Mouse (Mus musculus): Measurements from ENCODE around the gene Bysl. TPM values are rescaled to one million over a fixed set of nuclear protein-coding genes. Genes with fewer than 3 reads are reported as not detected.

Bysl gene
- total RNA-seq, 2 experiments from 2014 or later: 18.4 to 19.1 TPM

- no peak for DNase-seq (ENCODE audit: extremely low spot score in 1 of 2, low spot score in 1 of 2)
Measured at GRCm38 (mm10) chr17:47595248-47596161, 15.8 kb downstream of the Bysl start.

GRCm38 (mm10) chr17:47594969-47595247 is 16.4 kb downstream of the Bysl start:
- DNase-seq (ENCODE audit: extremely low spot score in 1 of 2, low spot score in 1 of 2): no peak

DNA sequence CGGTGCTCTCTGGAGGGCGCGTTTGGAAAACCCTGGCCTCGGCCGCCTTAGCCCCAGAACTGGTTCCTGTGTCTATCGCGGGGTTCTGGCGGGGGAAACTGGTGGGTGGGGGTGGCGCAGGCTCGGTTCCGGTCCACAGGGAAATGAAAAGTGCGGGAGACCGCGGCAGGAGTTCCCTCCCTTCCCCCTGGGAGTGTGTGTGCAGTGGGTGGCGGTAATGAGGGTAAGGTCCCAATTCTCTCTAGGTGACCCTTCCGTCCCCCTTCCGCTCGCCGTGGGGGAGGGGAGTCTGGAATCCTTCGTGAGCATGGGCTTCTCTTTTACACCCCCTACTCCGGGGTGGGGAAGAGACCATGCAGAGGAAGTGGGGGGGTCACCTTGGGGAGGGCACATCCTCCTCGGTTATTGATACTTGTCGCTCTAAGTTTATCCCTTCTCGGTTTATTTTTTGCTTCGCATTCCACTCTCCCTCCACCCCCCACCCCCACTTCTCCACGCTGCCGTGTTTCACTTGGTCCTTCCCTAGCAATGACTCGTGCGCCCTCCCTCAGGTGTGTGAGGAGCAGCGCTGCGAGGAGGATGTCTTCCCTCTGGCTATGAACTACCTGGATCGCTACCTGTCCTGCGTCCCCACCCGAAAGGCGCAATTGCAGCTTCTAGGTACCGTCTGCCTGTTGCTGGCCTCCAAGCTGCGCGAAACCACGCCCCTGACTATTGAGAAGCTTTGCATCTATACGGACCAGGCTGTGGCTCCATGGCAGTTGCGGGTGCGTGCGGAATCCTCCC is 16.9 kb downstream of the Bysl start:
- DNase-seq (ENCODE audit: extremely low spot score in 1 of 2, low spot score in 1 of 2): peak in 1 of 2 experiments; percentile 26

GRCm38 (mm10) chr17:47593854-47594182 is 17.5 kb downstream of the Bysl start:
- no peak for DNase-seq (ENCODE audit: extremely low spot score in 1 of 2, low spot score in 1 of 2)

DNA sequence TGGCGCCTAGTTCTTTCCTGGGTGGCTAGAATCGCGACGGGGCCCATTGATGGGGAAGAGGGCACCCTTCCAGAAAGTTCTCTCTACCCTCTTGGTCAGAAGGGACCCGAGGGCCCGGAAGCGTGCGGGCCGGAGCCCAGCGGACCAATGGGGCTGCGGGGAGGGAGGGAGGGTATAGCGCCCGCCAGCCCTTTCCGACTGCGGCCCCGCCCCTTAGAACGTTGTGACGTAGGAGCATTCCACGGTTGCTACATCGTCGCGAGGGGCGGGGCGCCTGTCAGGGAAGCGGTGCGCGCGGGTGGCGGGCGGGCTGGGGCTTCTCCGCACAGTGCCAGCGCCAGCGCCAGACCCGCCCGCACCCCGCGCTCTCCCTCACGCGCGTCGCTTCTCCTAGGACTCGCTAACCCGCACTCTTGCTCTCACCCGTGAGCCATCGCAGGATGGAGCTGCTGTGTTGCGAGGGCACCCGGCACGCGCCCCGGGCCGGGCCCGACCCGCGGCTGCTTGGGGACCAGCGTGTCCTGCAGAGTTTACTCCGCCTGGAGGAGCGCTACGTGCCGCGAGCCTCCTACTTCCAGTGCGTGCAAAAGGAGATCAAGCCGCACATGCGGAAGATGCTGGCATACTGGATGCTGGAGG is 18.0 kb downstream of the Bysl start:
- peak; percentile 74 to 89 for DNase-seq (ENCODE audit: extremely low spot score in 1 of 2, low spot score in 1 of 2)

GRCm38 (mm10) chr17:47591073-47591472 is 20.2 kb downstream of the Bysl start:
- DNase-seq (ENCODE audit: extremely low spot score in 1 of 2, low spot score in 1 of 2): no peak

- no peak for DNase-seq (ENCODE audit: extremely low spot score in 1 of 2, low spot score in 1 of 2)
Measured at GRCm38 (mm10) chr17:47588517-47588916, 22.8 kb downstream of the Bysl start.

DNA sequence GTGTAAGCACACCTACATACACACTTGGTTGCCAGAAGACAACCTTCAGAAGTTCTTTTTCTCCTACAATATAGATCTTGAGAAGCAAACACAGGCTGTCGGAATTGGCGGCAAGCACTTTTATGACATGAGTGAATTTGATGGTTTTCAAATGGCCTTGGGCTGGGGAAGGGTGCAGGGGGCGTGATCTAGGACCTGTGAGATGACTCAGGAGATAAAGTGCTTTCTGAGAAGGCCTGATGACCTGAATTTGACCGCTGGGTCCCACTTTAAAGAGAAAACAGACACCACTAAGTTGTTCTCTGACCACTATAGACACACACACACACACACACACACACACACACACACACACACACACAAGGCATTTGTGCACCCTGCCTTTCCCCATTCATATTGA is 30.3 kb downstream of the Bysl start:
- DNase-seq (ENCODE audit: extremely low spot score in 1 of 2, low spot score in 1 of 2): no peak

DNA sequence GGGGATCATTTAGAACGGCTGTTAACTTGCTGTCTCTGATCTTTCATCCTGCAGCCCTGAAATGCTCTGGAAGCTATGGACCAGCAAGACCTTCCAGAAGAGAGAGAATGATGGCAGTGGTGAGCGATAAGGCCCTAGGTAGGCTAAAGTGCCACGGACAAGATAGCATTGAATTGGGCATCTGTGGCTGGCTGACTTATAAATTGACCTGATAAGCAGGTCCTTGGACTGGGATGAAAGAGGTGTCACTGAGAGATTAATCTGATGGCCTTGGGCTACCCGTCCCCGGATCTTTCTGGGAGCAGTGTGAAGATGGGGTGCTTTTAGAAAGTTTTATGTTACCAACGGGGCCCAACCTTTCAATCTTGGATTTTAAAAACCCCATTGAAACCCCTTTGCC is 32.6 kb downstream of the Bysl start:
- no peak for DNase-seq (ENCODE audit: extremely low spot score in 1 of 2, low spot score in 1 of 2)

- DNase-seq (ENCODE audit: extremely low spot score in 1 of 2, low spot score in 1 of 2): no peak
Measured at GRCm38 (mm10) chr17:47574830-47575229, 36.5 kb downstream of the Bysl start.

- DNase-seq (ENCODE audit: extremely low spot score in 1 of 2, low spot score in 1 of 2): no peak
Measured at GRCm38 (mm10) chr17:47574028-47574427, 37.3 kb downstream of the Bysl start.

GRCm38 (mm10) chr17:47572436-47572835 is 38.9 kb downstream of the Bysl start:
- DNase-seq (ENCODE audit: extremely low spot score in 1 of 2, low spot score in 1 of 2): no peak

- DNase-seq (ENCODE audit: extremely low spot score in 1 of 2, low spot score in 1 of 2): no peak
Measured at GRCm38 (mm10) chr17:47571621-47572020, 39.7 kb downstream of the Bysl start.

- DNase-seq (ENCODE audit: extremely low spot score in 1 of 2, low spot score in 1 of 2): no peak
Measured at GRCm38 (mm10) chr17:47568951-47569527, 42.3 kb downstream of the Bysl start.

DNA sequence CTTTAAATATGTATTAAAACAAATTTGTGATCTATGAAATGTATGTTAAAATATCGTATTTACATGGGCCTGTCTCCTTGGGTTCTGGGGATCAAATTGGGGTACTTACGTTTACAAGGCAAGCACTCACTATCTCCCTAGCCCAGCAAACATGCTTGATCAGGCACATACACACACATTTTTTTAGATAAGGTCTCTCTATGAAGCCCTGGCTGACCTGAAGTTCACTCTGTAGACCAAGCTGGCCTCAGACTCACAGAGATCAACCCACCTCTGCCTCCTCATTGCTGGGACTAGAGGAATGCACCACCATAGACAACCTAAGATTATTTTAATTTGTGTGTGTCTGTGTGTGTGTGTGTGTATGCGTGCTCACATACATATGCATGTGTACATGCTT is 42.9 kb downstream of the Bysl start:
- no peak for DNase-seq (ENCODE audit: extremely low spot score in 1 of 2, low spot score in 1 of 2)

DNA sequence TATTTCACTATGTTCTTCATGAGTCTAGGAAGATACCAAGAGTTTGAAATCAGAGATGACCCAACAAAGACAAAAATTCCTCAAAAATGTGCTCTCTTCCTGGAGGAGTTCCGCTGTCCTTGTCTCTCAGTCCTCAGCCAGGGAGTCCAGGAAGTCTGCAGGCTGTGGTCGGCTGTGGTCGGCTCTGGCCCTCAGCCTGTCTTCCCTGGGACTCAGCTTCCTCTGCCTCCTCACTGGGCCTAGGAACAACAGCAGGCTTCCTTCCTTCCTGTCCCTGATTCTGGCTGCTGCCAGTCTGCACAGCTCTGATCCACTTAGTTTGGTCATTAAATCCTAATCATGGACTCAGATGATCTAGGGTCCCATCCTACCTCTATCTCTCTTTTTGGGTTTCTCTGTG is 44.0 kb downstream of the Bysl start:
- DNase-seq (ENCODE audit: extremely low spot score in 1 of 2, low spot score in 1 of 2): no peak

GRCm38 (mm10) chr17:47566133-47566532 is 45.2 kb downstream of the Bysl start:
- no peak for DNase-seq (ENCODE audit: extremely low spot score in 1 of 2, low spot score in 1 of 2)

DNA sequence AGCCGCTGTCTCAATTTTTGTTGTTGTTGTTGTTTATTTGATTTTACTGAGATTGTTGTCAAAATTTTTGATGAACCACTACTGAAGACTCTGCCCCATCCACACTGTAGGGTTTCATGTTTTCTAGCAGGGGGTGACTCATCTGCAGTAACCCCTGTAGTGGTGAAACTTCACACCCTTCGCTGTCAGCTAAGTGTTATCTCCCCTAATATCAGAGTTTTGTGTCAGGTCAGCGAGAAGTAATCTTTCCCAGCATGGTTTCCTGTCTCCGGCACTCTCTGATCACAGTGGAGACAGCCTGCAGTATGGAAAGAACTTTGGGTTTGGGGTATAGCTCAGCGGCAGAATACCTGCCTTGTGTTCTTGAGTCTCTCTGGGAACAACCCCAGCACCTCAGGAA is 46.7 kb downstream of the Bysl start:
- DNase-seq (ENCODE audit: extremely low spot score in 1 of 2, low spot score in 1 of 2): no peak

GRCm38 (mm10) chr17:47562875-47563274 is 48.4 kb downstream of the Bysl start:
- DNase-seq (ENCODE audit: extremely low spot score in 1 of 2, low spot score in 1 of 2): no peak

GRCm38 (mm10) chr17:47559726-47560125 is 51.6 kb downstream of the Bysl start:
- DNase-seq (ENCODE audit: extremely low spot score in 1 of 2, low spot score in 1 of 2): no peak

- DNase-seq (ENCODE audit: extremely low spot score in 1 of 2, low spot score in 1 of 2): no peak
Measured at GRCm38 (mm10) chr17:47557179-47557578, 54.1 kb downstream of the Bysl start.

Measured in layer of hippocampus, postnatal 25 days (tissue).